Mouse (Mus musculus) thymus, postnatal 4 days (tissue): ENCODE measurements around the gene Ankrd63.
A peak's percentile ranks its signal among the peaks of the same experiment; 100 is the strongest.
"Not testable (repeated sequence)": the region's sequence is repeated elsewhere in the genome, so short reads cannot be mapped to it uniquely, and the experiment has no call there.

ENCODE experiments used
- DNase-seq: peaks from one replicate; pipeline ENCODE4 v3.0.0; 2021

The Ankrd63 gene

GRCm38 (mm10) chr2:118659493-118659892 lies 44.3 kb downstream of the Ankrd63 start:
- DNase-seq = no peak

- no peak for DNase-seq
Observed at GRCm38 (mm10) chr2:118659077-118659476, 44.7 kb downstream of the Ankrd63 start.

GRCm38 (mm10) chr2:118658457-118658856 lies 45.3 kb downstream of the Ankrd63 start:
- peak; percentile 43 for DNase-seq

GRCm38 (mm10) chr2:118656688-118657281 lies 47.0 kb downstream of the Ankrd63 start:
- no peak for DNase-seq

GRCm38 (mm10) chr2:118650697-118651096 lies 53.1 kb downstream of the Ankrd63 start:
- DNase-seq = not testable (repeated sequence)
